Mouse (Mus musculus): ENCODE measurements around the gene Tlr6. TPM values are rescaled to one million over a fixed set of nuclear protein-coding genes. Genes with fewer than 3 reads are reported as not detected.

Gene Tlr6
- 0.49 and 0.80 TPM in 2 replicates for polyA plus RNA-seq (2012; rRNA removed)

GRCm38 (mm10) chr5:64959843-64960230 is at the start of gene Tlr6:
Gene Tlr6, minus strand, starts transcription at chr5:64960097.

GRCm38 (mm10) chr5:64969861-64970771 is 10.2 kb upstream of the Tlr6 start, which contains the start of gene Fam114a1:
Gene Fam114a1, plus strand, starts transcription at chr5:64970071.

Other genes starting within 250 kb of the Tlr6 start
- 28.2 and 33.5 TPM in 2 replicates for gene Klf3, start 156.7 kb downstream of the Tlr6 start, polyA plus RNA-seq (2012; rRNA removed)
- 0.98 and 1.5 TPM in 2 replicates for gene Tlr1, start 26.5 kb downstream of the Tlr6 start, polyA plus RNA-seq (2012; rRNA removed)
- 8.5 and 8.8 TPM in 2 replicates for gene Fam114a1, start 10.0 kb upstream of the Tlr6 start, polyA plus RNA-seq (2012; rRNA removed)
- gene Tmem156, start 132.0 kb upstream of the Tlr6 start, polyA plus RNA-seq (2012; rRNA removed): 0.53 and 0.77 TPM in 2 replicates
- gene Klhl5, start 147.4 kb upstream of the Tlr6 start, polyA plus RNA-seq (2012; rRNA removed): 4.6 and 5.3 TPM in 2 replicates
- 0.47 and 0.74 TPM in 2 replicates for gene Wdr19, start 239.6 kb upstream of the Tlr6 start, polyA plus RNA-seq (2012; rRNA removed)

All from liver, embryonic 14 days (tissue).